Mouse (Mus musculus): ENCODE data around the gene Pex6. TPM values are rescaled to one million over a fixed set of nuclear protein-coding genes. Genes with fewer than 3 reads are reported as not detected.
"Not testable (repeated sequence)": the region's sequence is repeated elsewhere in the genome, so short reads cannot be mapped to it uniquely, and the experiment has no call there.

Gene Pex6
- total RNA-seq, 2 experiments from 2014 or later = 10.7 to 13.3 TPM

DNA sequence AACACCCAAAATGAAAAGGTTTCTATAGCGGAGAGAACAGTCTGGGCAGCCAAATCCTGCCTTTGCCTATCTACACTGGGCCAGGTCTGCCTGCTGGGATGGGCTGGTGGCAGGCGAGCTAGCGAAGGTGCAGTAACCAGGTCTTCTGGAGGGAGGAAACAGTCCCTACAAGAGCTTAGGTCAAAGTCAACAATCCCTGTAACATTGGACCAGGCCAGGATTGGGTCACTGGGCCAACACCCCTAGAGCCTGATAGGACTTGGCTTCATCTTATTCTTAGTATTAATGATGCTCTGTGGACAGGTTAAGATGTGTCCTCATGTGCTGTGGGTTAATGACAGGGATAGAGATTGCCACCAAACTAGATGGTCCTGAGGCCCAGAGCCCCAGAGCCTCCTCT lies 22.8 kb downstream of the Pex6 start:
- DNase-seq = no peak

DNA sequence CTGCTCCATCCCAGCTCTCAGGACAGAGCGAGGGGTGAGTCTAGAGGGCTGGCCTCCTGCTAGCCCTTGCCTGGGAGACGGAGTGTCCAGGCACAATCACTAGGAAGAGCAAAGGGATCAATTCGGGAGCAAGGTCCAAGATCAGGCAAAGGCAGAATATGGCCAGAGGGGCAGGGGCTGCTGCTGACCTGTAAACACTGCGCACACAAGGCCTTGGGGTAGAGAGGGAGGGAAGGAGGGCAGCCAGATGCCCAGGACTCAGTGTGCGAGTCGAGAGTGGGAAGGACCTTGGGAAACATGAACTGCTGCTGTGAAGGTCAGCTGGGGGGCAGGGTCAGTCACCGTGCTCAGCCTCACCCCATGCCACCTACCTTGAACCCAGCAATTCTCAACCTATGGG lies 24.0 kb downstream of the Pex6 start:
- no peak for DNase-seq

DNA sequence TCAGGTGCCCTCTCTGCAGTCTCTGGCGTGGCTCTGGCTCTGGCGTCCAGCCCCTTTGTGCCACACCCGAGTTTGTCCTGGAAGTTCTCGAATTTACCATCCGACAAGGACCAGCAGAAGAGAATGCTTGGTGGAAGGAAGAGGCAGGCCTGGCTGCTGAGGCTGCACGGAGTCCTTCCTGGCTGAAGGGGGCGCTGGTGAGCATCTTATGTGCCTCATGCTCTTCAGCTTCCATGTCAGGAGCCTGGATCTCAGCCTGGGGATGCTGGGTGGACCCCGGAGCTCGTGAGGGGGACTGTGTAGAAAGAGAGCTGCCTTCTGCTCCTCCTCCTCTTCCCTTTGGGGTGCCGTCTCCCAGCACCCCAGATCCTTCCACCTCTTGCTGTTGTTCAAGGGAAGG lies 24.9 kb downstream of the Pex6 start:
- DNase-seq = peak; percentile 47

DNA sequence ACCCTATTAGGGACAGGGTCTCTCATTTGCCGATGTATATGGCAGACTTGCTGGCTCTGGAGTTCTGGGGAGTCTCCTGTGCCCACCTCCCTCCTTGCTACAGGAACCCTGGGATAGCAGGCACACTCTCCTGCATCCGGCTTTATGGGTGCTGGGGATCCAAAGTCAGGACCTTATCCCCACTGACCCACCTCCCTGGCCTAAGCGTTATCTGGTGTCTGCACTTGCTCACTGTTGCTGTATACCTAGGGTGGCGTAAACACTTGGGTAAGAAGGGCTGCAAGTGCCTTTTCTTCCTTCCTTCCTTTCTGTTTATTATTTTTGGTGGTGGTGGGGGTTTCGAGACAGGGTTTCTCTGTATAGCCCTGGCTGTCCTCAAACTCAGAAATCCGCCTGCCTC lies 30.0 kb downstream of the Pex6 start:
- no peak for DNase-seq

DNA sequence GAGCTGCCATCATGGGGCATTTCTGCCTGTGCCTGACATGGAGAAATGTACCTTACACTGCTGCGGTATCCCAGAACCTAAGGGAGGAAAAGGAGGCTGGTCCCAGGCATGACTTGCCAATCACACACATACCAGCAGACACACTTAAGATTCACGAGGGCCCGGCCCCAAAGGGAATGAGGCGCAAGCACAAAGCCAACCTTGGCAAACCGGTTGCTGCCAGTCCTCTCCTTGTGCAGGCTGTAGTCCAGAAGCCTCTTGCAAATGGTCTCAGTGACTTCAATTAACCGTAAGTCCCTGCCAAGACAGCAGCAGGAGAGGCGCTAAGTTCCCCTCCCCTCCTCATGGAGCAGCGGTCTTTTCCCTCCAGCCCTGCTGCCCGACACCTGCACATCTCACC lies 31.7 kb downstream of the Pex6 start:
- DNase-seq = no peak

DNA sequence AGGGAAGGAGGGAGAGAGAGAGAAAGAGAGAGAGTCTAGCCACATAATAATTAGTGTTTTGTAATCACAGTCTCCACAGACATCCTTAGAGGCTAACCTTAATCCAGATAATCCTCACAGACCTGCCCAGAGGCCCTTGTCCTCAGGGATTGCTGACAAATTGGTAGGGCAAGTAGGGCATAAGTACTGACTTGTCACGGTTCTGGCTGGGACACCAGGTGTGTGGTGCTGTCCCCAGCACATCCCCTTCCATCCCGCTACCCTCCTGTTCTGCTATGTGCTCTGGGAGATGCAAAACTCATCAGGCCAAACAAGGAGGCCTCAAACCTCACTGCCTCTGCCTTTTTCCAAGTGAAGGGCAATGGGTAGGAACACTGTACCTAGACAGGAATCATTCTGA lies 34.2 kb downstream of the Pex6 start:
- DNase-seq = no peak

DNA sequence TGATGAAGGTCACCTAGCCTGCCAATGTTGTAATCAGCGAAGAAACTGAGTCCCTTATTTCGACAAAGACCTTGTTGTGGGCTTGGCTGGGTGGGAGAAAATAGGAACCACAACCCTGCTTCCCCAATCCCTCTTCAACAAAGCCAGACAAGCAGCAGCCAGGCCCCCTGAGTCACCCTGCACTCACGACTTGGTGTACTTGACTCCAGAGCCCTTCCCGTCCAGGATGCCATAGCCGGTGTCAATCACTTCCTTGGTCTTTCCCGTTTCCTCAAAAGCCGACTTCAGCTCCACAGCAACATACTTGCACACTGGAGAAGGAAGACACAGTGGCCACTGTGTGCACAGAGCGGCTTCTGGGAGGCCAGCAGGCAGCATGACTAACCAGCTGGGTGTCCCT lies 36.0 kb downstream of the Pex6 start:
- no peak for DNase-seq

DNA sequence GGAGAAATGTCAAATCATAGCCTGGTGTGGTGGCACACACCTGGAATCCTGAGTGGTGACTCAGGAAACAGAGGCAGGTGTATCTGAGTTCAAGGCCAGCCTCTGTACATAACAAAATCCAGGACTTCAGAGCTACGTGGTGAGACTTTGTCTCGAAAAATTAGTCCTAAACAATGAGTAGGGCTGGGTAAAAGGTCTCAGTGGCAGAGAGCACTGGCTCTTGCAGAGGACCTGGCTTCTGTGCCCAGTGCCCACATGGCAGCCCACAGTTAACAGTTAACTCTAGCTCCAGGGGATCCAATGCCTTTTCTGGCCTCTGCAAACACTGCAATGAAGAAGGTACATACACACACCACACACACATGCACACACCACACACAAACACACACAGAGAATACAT lies 36.5 kb downstream of the Pex6 start:
- no peak for DNase-seq

DNA sequence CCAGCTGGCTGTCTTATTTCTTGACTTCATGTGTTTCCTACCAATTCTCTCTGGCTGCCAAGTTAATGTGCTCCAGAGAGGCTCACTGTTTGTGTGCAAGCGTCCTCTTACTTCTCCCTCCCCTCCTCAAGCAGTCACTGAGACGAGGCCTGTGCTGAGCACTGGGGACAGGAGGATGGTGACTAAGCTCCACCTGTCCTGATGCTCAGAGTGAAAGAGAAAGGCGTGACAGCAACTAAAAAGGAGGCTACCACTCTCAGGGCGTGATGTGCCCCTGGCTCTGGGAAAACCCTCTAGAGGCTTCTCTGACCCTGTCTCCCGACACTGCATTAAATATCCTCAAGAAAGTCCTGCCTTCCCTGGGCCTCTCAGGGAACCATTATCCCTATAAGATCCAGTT lies 38.0 kb downstream of the Pex6 start:
- no peak for DNase-seq

DNA sequence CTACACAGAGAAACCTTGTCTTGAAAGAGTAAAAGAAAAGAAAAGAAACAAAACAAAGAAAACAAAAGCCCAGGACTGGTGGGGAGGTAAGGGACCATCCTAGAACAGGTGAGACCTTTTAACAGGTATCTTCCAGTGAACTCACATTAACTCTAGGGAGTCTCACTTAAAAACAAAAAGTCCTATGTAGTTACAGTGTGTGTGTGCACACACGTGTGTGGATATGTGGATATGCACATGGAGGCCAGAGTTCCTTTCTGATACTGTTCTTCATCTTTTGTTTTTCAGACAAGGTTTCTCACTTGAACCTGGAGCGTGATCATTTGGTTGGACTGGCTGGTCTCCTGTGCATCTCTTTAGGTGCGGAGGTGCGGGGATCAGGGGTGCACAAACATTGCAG lies 39.3 kb downstream of the Pex6 start:
- DNase-seq = no peak

DNA sequence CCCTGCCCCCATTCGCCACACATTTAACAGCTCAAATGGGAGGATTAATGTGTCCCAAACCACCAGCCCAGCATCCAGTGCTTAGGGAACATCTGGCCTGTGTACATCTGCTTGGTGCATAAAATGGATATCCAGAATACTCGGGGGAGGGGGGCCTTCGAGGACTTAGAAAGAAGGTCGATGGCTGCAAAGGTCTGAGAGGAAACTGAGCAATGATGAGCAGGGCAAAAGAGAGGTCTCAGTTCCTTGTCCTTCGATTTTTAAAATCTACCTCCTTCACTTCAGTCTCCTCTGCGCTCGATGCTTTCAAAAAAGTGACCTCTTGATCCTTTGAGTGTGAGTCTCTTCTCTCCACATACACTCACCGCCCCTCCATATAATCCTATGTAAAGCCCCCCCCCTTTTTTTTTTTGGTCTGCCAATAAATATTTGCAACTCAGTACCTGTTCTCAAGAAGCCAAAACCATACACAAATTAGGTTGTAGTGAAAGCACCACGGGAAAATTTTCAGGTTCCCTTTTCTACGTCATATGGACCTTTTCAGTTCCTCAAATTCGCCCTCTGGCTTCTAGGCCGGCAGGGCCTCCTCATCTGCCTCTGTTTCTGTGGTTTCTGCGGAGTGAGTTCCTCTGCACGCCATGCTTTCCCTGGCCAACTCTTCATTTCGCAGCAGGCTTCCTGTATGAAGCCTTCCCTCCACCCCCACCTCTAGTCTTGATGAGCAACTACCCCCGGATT lies 40.0 kb downstream of the Pex6 start:
- no peak for DNase-seq

DNA sequence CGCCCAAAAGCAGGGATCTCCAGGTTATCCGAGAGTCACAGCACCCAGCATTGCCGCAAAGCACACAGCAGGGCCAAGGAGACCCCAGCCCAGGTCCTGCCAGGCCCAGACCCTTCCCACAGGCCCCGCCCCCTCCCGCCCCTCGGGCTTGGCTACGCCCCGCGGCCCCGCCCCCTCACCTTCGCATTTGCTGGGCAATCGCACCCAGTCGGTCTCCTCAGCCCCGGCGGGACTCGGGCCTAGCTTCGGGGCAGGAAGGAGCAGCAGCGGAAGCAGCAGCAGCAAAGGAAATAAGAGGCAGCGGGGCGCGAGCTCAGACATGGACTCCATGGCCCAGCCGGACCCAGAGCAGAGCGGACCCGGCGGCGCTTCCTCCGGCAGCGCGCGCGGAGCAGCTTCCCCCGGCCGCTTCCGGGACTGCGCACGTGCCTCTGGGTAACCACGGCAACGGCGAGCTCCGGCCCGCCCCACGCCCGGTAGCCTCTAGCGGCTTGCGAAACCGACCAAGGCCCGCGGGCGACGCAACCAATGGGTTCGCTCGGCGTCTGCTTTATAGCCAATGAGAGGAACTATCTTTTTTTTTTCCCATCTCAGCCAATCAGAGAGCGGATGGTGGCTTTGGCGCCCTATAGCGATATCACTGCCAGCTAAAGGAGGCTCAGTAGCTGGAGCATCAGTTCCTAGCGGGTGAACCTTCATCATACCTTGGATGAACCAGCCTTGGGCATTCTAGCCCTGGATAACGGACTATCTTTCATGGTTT lies 40.7 kb downstream of the Pex6 start, which contains the start of gene Cnpy3:
Cnpy3 (minus strand) TSS at position 421 of the 763 bp plus-strand sequence.
- peak; percentile 97 for DNase-seq

DNA sequence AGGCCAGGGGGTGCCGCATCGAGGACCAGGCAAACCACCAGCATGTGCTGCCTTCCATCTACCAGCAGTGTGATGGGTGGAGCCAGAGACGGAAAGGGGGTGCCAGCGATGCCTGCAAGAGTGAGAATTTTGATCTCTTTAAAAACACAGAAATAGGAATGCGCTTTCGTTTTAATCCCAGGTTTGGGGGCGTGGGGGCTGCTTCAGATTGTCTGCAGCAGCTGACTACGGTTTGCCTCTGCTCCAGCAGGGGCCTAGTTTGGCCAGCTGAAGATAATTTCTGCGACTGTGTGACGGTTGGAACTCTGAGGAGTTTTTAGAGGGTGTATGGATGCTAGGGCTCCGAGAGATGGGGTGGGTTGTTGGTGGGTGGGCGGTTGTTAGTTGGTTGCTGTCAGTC lies 47.5 kb downstream of the Pex6 start:
- no peak for DNase-seq

DNA sequence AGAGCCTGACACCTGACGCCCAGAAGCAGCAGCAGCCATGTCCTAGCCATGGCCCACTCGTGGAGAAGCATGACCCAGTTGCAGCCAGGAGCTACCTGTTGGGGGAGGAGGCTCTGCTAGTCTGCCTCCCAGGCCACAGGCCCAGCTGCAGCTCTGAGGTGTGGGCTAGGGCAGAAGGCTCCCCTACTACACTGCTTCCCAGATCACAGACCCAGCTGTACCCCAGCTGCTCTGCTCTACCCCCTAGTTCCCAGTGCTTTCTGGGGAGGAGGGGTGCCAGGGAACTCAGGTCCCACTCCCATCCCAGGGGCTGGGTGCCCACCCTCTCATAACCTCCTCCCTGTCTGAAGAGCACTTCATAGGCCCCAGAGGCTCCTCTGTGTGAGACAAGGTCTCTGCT lies 52.3 kb downstream of the Pex6 start, which contains the start of gene Ptcra:
Ptcra (minus strand) TSS at position 169 of the 400 bp plus-strand sequence.
- DNase-seq = no peak

DNA sequence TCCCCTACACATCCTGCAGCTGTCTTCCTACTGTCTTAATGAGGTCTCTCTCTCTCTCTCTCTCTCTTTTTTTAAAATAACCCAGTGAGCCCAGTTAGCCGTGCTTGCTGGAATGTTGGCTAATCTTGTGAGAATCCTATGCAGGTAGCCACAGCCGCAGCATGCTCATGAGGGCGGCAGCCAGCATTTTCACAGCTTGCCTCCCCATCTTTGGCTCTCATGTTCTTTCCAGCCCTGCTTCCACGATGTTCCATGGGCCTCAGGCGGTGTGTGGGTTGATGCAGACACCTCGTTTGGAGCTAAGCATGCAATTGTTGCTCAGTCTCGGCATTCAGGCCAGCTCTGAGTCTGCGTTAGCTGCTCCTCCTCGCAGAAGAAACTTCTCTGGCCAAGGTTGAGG lies 53.7 kb downstream of the Pex6 start:
- DNase-seq = not testable (repeated sequence)

DNA sequence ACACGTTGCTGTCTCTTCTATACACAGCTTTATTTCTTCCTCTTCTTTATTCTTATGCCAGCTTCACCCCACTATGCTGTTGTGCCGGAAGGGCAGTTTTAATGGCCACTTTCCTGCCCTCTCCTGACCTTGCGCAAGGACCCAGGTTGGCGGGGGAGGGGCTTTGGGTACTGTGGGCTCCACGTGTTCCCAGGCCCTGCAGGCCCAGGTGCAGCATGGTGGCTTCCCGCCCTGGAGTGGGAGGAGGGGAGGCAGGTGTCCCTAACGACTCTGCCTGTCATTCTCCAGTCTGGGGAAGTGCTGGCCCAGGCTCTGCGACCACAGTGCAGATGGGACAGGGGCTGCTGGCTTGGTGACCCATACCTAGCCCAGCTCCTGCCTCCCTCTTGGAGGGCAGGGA lies 56.6 kb downstream of the Pex6 start:
- DNase-seq = no peak

DNA sequence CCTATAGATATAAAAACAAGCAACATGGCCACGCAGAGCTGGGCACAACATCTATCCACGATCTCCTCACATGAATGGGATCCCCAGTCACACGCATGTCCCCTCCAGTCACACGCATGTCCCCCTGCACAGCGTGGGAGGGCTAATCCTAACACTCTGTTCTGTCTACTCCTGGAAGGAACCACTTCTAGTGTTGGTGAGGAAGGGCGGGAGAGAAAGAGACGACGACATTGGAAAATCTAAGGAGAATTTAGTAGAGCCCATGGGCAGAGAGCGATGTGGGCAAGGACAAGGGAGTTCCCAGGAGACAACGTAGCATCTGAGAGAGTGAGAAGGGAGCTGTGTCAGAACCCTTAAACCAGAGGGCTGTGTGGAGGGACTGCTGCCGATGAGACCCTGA lies 59.3 kb downstream of the Pex6 start:
- no peak for DNase-seq

DNA sequence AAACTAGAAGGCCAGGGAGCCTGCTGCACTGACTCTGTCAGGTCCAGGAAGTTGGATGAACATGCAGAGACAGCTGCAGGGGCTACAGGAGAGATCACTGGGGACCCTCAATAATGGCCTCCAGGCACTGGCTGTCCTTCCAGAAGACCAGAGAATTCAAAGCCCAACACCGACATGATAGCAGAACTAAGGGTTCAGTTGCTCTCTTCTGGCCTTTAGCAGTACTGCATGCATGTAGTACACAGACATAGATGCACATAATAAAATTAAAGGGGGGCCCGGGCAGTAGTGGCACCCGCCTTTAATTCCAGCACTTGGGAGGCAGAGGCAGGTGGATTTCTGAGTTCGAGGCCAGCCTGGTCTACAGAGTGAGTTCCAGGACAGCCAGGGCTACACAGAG lies 59.8 kb downstream of the Pex6 start:
- no peak for DNase-seq

DNA sequence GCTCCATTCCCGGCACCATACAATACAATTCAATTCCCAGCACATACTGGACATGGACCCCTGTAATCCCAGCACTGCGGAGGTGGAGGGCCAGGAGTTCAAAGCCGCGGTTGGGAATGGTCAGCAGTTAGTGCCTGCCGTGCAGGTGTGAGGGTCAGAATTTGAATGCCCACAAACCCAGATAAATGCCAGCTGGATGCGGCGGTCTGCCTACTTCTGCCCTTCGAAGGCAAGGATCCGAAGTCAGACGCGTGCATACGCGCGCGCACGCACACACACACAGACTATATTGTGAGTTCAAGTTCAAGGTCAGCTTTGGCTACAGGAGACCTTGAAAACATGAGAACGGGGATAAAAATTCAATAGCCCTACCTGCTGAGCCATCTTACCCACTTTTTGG lies 60.4 kb downstream of the Pex6 start:
- no peak for DNase-seq

DNA sequence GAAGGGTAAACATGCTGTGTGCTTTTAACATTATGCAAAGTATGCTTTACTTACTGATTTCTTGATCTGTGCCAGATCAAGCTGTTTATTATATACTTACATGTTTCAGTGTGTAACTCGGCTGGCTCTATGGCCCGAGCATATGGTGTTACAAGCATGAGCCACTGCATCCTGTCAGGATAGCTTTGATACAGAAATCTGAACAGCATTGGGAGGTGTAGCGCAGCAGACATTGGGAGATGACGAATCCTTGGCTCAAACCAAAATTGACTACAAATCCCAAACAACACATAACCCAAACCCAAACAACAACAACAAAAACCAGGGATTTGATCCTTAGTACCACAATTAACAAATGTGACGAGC lies 60.8 kb downstream of the Pex6 start:
- no peak for DNase-seq

DNA sequence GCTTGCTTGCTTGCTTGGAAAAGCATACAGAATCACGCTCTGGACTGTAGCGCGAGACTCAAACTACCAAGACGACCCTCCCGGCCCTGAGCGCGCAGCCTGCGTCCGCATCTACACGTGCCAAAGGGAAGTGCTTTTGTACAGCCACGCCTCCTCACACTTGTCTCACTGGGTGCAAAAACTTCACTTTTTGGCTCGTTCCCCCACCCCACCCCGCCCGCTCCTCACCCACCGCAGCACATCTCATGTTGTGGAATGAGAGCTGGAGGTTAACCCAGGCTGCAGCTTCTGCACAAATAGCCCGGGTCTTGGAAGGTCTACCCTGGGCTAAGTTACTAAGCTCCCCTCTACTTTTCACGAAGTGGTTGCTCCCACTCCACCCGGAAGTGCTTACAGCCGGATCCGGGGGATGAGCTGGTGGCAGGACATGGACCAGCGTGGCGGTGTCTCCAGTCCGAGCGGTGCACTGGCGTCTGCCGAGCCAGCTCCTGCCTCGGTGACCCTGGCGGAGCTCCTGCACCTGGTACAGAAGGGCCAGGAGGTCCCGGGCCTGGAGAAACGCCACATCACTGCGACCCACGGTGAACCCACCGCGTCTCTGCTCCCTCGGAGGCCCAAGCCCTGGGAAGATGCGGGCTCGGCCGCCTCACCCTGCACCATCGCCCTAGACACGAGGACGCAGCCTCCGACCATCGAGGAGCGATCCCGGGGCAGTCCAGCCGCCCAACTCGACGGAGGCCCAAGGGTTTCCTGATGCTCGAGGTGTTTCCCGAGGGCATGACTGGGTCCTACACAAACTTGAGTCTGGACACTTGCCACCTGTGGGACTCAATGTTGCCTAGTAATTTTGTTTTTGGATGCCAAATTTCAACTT lies 61.4 kb downstream of the Pex6 start, which contains the start of gene 2310039H08Rik:
2310039H08Rik (plus strand) TSS at position 232 of the 874 bp plus-strand sequence.
- peak; percentile 81 for DNase-seq

DNA sequence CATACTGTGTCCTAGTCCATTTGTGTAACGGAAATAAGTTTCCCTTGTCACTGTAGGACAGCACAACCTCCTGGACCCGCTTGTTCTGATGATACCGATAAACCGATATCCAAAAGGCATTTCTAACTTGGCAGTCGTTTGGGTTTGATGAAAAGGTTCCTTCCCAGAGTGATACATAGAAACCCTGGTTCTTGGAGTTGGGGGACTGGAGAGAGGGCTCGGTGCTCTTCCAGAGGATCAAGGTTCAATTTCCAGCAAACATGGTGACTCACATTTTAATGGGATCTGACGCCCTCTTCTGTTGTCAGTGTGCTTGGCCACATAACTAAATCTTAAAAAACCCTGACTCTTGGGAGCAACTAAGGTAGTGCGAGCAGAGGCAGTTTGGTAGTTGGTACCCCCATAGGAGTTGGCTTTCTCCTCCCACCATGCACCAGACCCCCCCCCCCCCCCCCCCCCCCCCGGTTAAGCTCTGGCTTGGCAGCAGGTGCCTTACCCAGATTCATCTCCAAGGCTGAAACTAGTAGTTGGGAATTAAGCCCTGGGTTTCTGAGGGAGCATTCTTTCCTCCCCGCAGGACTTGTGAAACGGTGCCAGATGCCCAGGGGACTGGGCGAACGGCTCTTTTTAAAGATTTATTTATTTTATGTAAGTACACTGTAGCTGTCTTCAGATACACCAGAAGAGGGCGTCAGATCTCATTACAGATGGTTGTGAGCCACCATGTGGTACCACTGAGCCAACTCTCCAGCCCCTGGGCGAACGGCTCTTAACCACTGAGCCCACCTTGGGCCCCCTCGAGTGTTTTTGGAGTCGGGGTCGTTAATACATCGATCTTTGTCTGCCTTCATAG lies 62.2 kb downstream of the Pex6 start:
- DNase-seq = no peak

All from gastrocnemius, postnatal 10 days (tissue).